7 mouse cellular contexts compared by ENCODE assay signal in the genomic region with DNA sequence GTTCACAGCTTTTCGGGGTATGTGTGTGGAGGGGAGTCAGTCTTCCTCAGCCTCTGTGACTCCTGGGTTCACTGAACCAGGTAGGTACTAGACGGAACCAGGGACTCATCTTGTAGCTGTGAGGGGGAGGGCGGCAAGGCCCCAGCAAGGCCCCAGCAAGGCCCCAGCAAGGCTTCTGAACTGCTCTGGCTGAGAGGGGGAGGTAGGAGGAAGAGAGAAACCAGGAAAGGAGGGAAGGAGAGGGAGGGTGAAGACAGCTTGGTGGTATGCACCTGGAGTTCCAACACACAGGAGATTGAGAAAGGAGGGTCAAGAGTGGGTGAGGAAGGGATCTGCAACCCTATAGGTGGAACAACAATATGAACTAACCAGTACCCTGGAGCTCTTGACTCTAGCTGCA. TPM values are rescaled to one million over a fixed set of nuclear protein-coding genes. Genes with fewer than 3 reads are reported as not detected.
DNase-seq lines count a peak whose midpoint lies in the region; ATAC-seq and TF ChIP-seq lines count a peak whose summit lies in the region.

No protein-coding gene starts in this region.

- H3K9me3 ChIP-seq in liver, embryonic 12.5 days (replicated peaks): no peaks in the 10 kb centered on the region
- no peaks in the 10 kb centered on the region for H3K9me3 ChIP-seq in embryonic facial prominence, embryonic 15.5 days (replicated peaks)
- no peaks in the 10 kb centered on the region for H3K9me3 ChIP-seq in liver, embryonic 16.5 days (replicated peaks; ENCODE audit: control insufficient read depth, low read length)

- no peak overlapping the region for H3K4me3 ChIP-seq in liver, adult 2 months (ENCODE audit: insufficient read depth, low read depth, low read length)
- no peak overlapping the region for H3K4me3 ChIP-seq in liver, embryonic 12.5 days
- H3K4me3 ChIP-seq in embryonic facial prominence, embryonic 15.5 days (replicated peaks): no peak overlapping the region
- no peak overlapping the region for H3K4me3 ChIP-seq in liver, embryonic 16.5 days (ENCODE audit: low read depth, low read length)

- peaks cover 55% of the 10 kb centered on the region for H3K4me1 ChIP-seq in liver, adult 2 months (ENCODE audit: control insufficient read depth, insufficient read depth, low read length)
- H3K4me1 ChIP-seq in liver, embryonic 12.5 days: peaks cover 75% of the 10 kb centered on the region
- H3K4me1 ChIP-seq in embryonic facial prominence, embryonic 15.5 days: peaks cover 16% of the 10 kb centered on the region
- H3K4me1 ChIP-seq in liver, embryonic 16.5 days (ENCODE audit: control insufficient read depth, low read depth, low read length): peaks cover 42% of the 10 kb centered on the region

- no peak for ATAC-seq in liver, embryonic 12.5 days
- no peak for ATAC-seq in embryonic facial prominence, embryonic 15.5 days (ENCODE audit: insufficient number of reproducible peaks, low FRiP score, low TSS enrichment, low read depth)
- ATAC-seq in liver, embryonic 16.5 days (ENCODE audit: low read depth): no peak
- ATAC-seq in erythroid progenitor cell, adult 5-6 weeks (replicated peaks; ENCODE audit: low FRiP score, poor library complexity, severe bottlenecking): no peak

- peak overlapping the region; percentile 69 for H3K9ac ChIP-seq in liver, adult 2 months (ENCODE audit: low read depth, low read length)
- no peak overlapping the region for H3K9ac ChIP-seq in liver, embryonic 12.5 days
- H3K9ac ChIP-seq in embryonic facial prominence, embryonic 15.5 days: no peak overlapping the region
- no peak overlapping the region for H3K9ac ChIP-seq in liver, embryonic 16.5 days (ENCODE audit: low read depth, low read length)

- H3K27me3 ChIP-seq in liver, adult 2 months (ENCODE audit: control insufficient read depth, insufficient read depth, low read length): no peaks in the 10 kb centered on the region
- H3K27me3 ChIP-seq in liver, embryonic 12.5 days (replicated peaks): no peaks in the 10 kb centered on the region
- no peaks in the 10 kb centered on the region for H3K27me3 ChIP-seq in embryonic facial prominence, embryonic 15.5 days
- no peaks in the 10 kb centered on the region for H3K27me3 ChIP-seq in liver, embryonic 16.5 days (ENCODE audit: control insufficient read depth, insufficient read depth, low read depth, low read length)

- H3K79me2 ChIP-seq in liver, adult 2 months (ENCODE audit: control insufficient read depth, insufficient read depth, low read length): peaks cover 5% of the 10 kb centered on the region; the same call in 1 of the 2 replicates

- TF ChIP-seq CTCF in liver, adult 2 months (IDR thresholded peaks at IDR 0.05; ENCODE audit: low read depth, low read length): no peak

- H3K27ac ChIP-seq in liver, adult 2 months (replicated peaks; ENCODE audit: insufficient read depth, low read depth, low read length): peak overlapping the region; percentile 96
- H3K27ac ChIP-seq in liver, embryonic 12.5 days: no peak overlapping the region
- peak overlapping the region; percentile 81 for H3K27ac ChIP-seq in embryonic facial prominence, embryonic 15.5 days (replicated peaks)
- H3K27ac ChIP-seq in liver, embryonic 16.5 days (ENCODE audit: low read length): peak overlapping the region; percentile 42

- H3K4me2 ChIP-seq in liver, embryonic 12.5 days: no peak overlapping the region
- no peak overlapping the region for H3K4me2 ChIP-seq in embryonic facial prominence, embryonic 15.5 days (replicated peaks)
- H3K4me2 ChIP-seq in liver, embryonic 16.5 days (ENCODE audit: low read depth, low read length): no peak overlapping the region

- no peak for TF ChIP-seq POLR2A in liver, adult 2 months (IDR thresholded peaks at IDR 0.05; ENCODE audit: extremely low read depth, insufficient read depth, low read length)

- no peak for DNase-seq in liver, adult 2 months (ENCODE audit: extremely low read depth, low read depth, low spot score)
- DNase-seq in brain, adult 2 months (ENCODE audit: low read depth, low spot score): peak; percentile 34
- DNase-seq in left cerebral cortex, adult 11 months (ENCODE audit: low spot score): no peak

- H3K36me3 ChIP-seq in liver, adult 2 months (ENCODE audit: control insufficient read depth, insufficient read depth, low read length): peaks cover 4% of the 10 kb centered on the region; the same call in 1 of the 2 replicates
- H3K36me3 ChIP-seq in liver, embryonic 12.5 days: peaks cover 83% of the 10 kb centered on the region
- peaks cover 13% of the 10 kb centered on the region for H3K36me3 ChIP-seq in embryonic facial prominence, embryonic 15.5 days
- H3K36me3 ChIP-seq in liver, embryonic 16.5 days (ENCODE audit: control insufficient read depth, insufficient read depth): peaks cover 15% of the 10 kb centered on the region

- WGBS in liver, adult 2 months: 49% methylated on average over 3 of the region's 3 CpGs
- 87% methylated on average over 3 of the region's 3 CpGs for WGBS in liver, embryonic 12.5 days (ENCODE audit: insufficient replicate concordance)
- 81% methylated on average over 3 of the region's 3 CpGs for WGBS in embryonic facial prominence, embryonic 15.5 days
- WGBS in liver, embryonic 16.5 days (ENCODE audit: insufficient replicate concordance): 76% methylated on average over 3 of the region's 3 CpGs

RNA-seq across cellular contexts. Expression of gene Txnrd2, which starts 9.3 kb away (rescaled TPM):
- total RNA-seq in liver, adult 2 months (2014; rRNA removed): 23.9 and 30.9 TPM in 2 replicates
- polyA plus RNA-seq in liver, adult 2 months (2012; rRNA removed): 39.1 and 46.6 TPM in 2 replicates
- 106 and 107 TPM in 2 replicates for polyA plus RNA-seq in liver, embryonic 12.5 days (2016; fragmentation: Nextera tagmentation; extraction: Ambion mirVana)
- 17.0 and 18.2 TPM in 2 replicates for polyA plus RNA-seq in embryonic facial prominence, embryonic 15.5 days (2015; fragmentation: Nextera tagmentation; extraction: Ambion mirVana)
- polyA plus RNA-seq in liver, embryonic 16.5 days (2015; fragmentation: Nextera tagmentation; extraction: Ambion mirVana): 98.3 and 106 TPM in 2 replicates
- 117 and 217 TPM in 2 replicates for total RNA-seq in erythroid progenitor cell, adult 5-6 weeks (2015; ENCODE audit: low replicate concordance)
- 138 and 221 TPM in 2 replicates for total RNA-seq in erythroid progenitor cell, adult 5-6 weeks (2017; ENCODE audit: low replicate concordance)

RNA-seq across cellular contexts. Expression of gene Comt, which starts 9.8 kb away (rescaled TPM):
- 474 and 538 TPM in 2 replicates for total RNA-seq in liver, adult 2 months (2014; rRNA removed)
- 779 and 1,223 TPM in 2 replicates for polyA plus RNA-seq in liver, adult 2 months (2012; rRNA removed)
- 113 and 120 TPM in 2 replicates for polyA plus RNA-seq in liver, embryonic 12.5 days (2016; fragmentation: Nextera tagmentation; extraction: Ambion mirVana)
- 109 and 116 TPM in 2 replicates for polyA plus RNA-seq in embryonic facial prominence, embryonic 15.5 days (2015; fragmentation: Nextera tagmentation; extraction: Ambion mirVana)
- polyA plus RNA-seq in liver, embryonic 16.5 days (2015; fragmentation: Nextera tagmentation; extraction: Ambion mirVana): 85.1 and 86.9 TPM in 2 replicates
- 129 and 131 TPM in 2 replicates for total RNA-seq in erythroid progenitor cell, adult 5-6 weeks (2015; ENCODE audit: low replicate concordance)
- total RNA-seq in erythroid progenitor cell, adult 5-6 weeks (2017; ENCODE audit: low replicate concordance): 66.4 and 67.4 TPM in 2 replicates
